Mouse (Mus musculus): ENCODE measurements at regions not wholly inside any gene's neighbourhood (a gene's known extent, or its start where the extent isn't known, plus 50 kb on each side); places are given as distances from the start of the nearest gene placed in this dataset.
A peak's percentile ranks its signal among the peaks of the same experiment; 100 is the strongest.

- no peak for ATAC-seq (ENCODE audit: insufficient number of reproducible peaks, low FRiP score, low TSS enrichment)
These were observed 340.1 kb upstream of the Cdh11 start for GRCm38 (mm10) chr8:103125581-103125980.

- ATAC-seq (ENCODE audit: insufficient number of reproducible peaks, low FRiP score, low TSS enrichment): no peak
These were observed 352.7 kb upstream of the Cdh11 start for GRCm38 (mm10) chr8:103138136-103138535.

- no peak for ATAC-seq (ENCODE audit: insufficient number of reproducible peaks, low FRiP score, low TSS enrichment)
These were observed 359.4 kb upstream of the Cdh11 start for GRCm38 (mm10) chr8:103144835-103145234.

GRCm38 (mm10) chr8:103148013-103148412, 362.6 kb upstream of the Cdh11 start:
- ATAC-seq (ENCODE audit: insufficient number of reproducible peaks, low FRiP score, low TSS enrichment): no peak

GRCm38 (mm10) chr8:103148447-103148846, 363.0 kb upstream of the Cdh11 start:
- ATAC-seq (ENCODE audit: insufficient number of reproducible peaks, low FRiP score, low TSS enrichment): peak; percentile 45; the same call in 1 of the 2 replicates

- no peak for ATAC-seq (ENCODE audit: insufficient number of reproducible peaks, low FRiP score, low TSS enrichment)
These were observed 381.3 kb upstream of the Cdh11 start for GRCm38 (mm10) chr8:103166623-103167316.

GRCm38 (mm10) chr8:103173313-103173712, 387.9 kb upstream of the Cdh11 start:
- ATAC-seq (ENCODE audit: insufficient number of reproducible peaks, low FRiP score, low TSS enrichment): no peak

GRCm38 (mm10) chr8:103173803-103174429, 388.5 kb upstream of the Cdh11 start:
- ATAC-seq (ENCODE audit: insufficient number of reproducible peaks, low FRiP score, low TSS enrichment): no peak

- no peak for ATAC-seq (ENCODE audit: insufficient number of reproducible peaks, low FRiP score, low TSS enrichment)
These were observed 395.2 kb upstream of the Cdh11 start for GRCm38 (mm10) chr8:103180661-103181060.

GRCm38 (mm10) chr8:103188720-103189498, 403.5 kb upstream of the Cdh11 start:
- ATAC-seq (ENCODE audit: insufficient number of reproducible peaks, low FRiP score, low TSS enrichment): no peak

GRCm38 (mm10) chr8:103198251-103198650, 412.8 kb upstream of the Cdh11 start:
- no peak for ATAC-seq (ENCODE audit: insufficient number of reproducible peaks, low FRiP score, low TSS enrichment)

GRCm38 (mm10) chr8:103199696-103200615, 414.5 kb upstream of the Cdh11 start:
- ATAC-seq (ENCODE audit: insufficient number of reproducible peaks, low FRiP score, low TSS enrichment): no peak

- ATAC-seq (ENCODE audit: insufficient number of reproducible peaks, low FRiP score, low TSS enrichment): no peak
These were observed 418.3 kb upstream of the Cdh11 start for GRCm38 (mm10) chr8:103203710-103204109.

- ATAC-seq (ENCODE audit: insufficient number of reproducible peaks, low FRiP score, low TSS enrichment): no peak
These were observed 429.2 kb upstream of the Cdh11 start for GRCm38 (mm10) chr8:103214606-103215005.

- ATAC-seq (ENCODE audit: insufficient number of reproducible peaks, low FRiP score, low TSS enrichment): no peak
These were observed 445.5 kb upstream of the Cdh11 start for GRCm38 (mm10) chr8:103230741-103231475.

- no peak for ATAC-seq (ENCODE audit: insufficient number of reproducible peaks, low FRiP score, low TSS enrichment)
These were observed 448.9 kb upstream of the Cdh11 start for GRCm38 (mm10) chr8:103234374-103234773.

- ATAC-seq (ENCODE audit: insufficient number of reproducible peaks, low FRiP score, low TSS enrichment): no peak
These were observed 450.2 kb upstream of the Cdh11 start for GRCm38 (mm10) chr8:103235614-103236013.

- no peak for ATAC-seq (ENCODE audit: insufficient number of reproducible peaks, low FRiP score, low TSS enrichment)
These were observed 453.1 kb upstream of the Cdh11 start for GRCm38 (mm10) chr8:103238456-103238970.

GRCm38 (mm10) chr8:103244169-103244568, 458.7 kb upstream of the Cdh11 start:
- no peak for ATAC-seq (ENCODE audit: insufficient number of reproducible peaks, low FRiP score, low TSS enrichment)

All from cerebellum, adult (tissue).